ENCODE assay signal across 8 mouse cellular contexts in the genomic region with DNA sequence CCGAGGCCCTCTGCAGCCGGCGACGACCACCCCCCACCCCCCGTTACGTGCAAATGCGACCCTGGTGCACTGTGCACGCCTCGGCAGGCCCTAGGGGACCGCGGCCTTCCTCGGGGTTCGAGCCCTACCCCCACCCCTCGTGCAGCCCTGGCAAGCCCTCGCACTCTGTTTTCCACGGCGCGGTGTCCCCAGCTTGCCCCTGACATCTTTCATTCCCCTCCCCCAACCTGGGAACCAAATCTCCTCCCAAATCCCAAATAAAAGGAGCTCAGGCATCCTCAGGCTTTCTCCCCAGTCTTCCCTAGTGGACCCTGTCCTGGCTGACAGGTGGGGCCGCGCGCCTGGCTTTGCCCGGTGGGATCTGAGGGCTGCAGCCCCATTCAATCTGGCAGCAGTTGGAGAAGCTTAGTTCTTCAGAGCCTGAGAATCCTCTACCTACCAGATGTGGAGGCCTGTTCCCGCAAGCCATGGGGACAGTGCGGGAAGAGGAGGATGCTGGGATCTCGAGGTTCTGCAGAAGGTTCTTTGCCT. TPM values are rescaled to one million over a fixed set of nuclear protein-coding genes. Genes with fewer than 3 reads are reported as not detected.
A peak's percentile ranks its signal among the peaks of the same experiment; 100 is the strongest.
DNase-seq lines count a peak whose midpoint lies in the region; ATAC-seq and TF ChIP-seq lines count a peak whose summit lies in the region.

A gene (minus strand): TSS at position 478 of the 531 bp plus-strand sequence.

- H3K9me3 ChIP-seq in forebrain, embryonic 16.5 days (ENCODE audit: control insufficient read depth, low read length) = no peaks in the 10 kb centered on the region; the same call in 1 of the 2 replicates
- no peaks in the 10 kb centered on the region for H3K9me3 ChIP-seq in hindbrain, embryonic 14.5 days (ENCODE audit: control insufficient read depth, low read length)
- no peaks in the 10 kb centered on the region for H3K9me3 ChIP-seq in liver, embryonic 16.5 days (replicated peaks; ENCODE audit: control insufficient read depth, low read length)

- no peak for TF ChIP-seq POLR2A in liver, adult 2 months (IDR thresholded peaks at IDR 0.05; ENCODE audit: extremely low read depth, insufficient read depth, low read length)

- peak within 1 kb of the TSS; percentile 64 for H3K27ac ChIP-seq in liver, adult 2 months (replicated peaks; ENCODE audit: insufficient read depth, low read depth, low read length)
- H3K27ac ChIP-seq in forebrain, embryonic 16.5 days (ENCODE audit: low read length) = peak within 1 kb of the TSS; percentile 43
- H3K27ac ChIP-seq in hindbrain, embryonic 14.5 days = peak within 1 kb of the TSS; percentile 79
- peak within 1 kb of the TSS; percentile 30; the same call in 1 of the 2 replicates for H3K27ac ChIP-seq in liver, embryonic 16.5 days (ENCODE audit: low read length)

- peak within 1 kb of the TSS; percentile 87 for H3K4me2 ChIP-seq in forebrain, embryonic 16.5 days (ENCODE audit: low read length)
- H3K4me2 ChIP-seq in hindbrain, embryonic 14.5 days (replicated peaks) = peak within 1 kb of the TSS; percentile 71
- H3K4me2 ChIP-seq in liver, embryonic 16.5 days (ENCODE audit: low read depth, low read length) = peak within 1 kb of the TSS; percentile 94

- H3K36me3 ChIP-seq in liver, adult 2 months (ENCODE audit: control insufficient read depth, insufficient read depth, low read length) = no peaks in the 10 kb centered on the region
- peaks cover 13% of the 10 kb centered on the region for H3K36me3 ChIP-seq in forebrain, embryonic 16.5 days (ENCODE audit: control insufficient read depth, insufficient read depth)
- peaks cover 14% of the 10 kb centered on the region for H3K36me3 ChIP-seq in hindbrain, embryonic 14.5 days (replicated peaks; ENCODE audit: control insufficient read depth, insufficient read depth)
- no peaks in the 10 kb centered on the region for H3K36me3 ChIP-seq in liver, embryonic 16.5 days (ENCODE audit: control insufficient read depth, insufficient read depth)

- no peak for DNase-seq in liver, adult 2 months (ENCODE audit: extremely low read depth, low read depth, low spot score)
- no peak for DNase-seq in liver
- no peak for DNase-seq in adrenal gland, adult 2 months
- no peak for DNase-seq in hindbrain, embryonic 14.5 days (ENCODE audit: low spot score)
- DNase-seq in right cerebral cortex, adult 18-20 months = no peak
- DNase-seq in kidney, postnatal 10 days = no peak

- peak within 1 kb of the TSS; percentile 96 for H3K4me3 ChIP-seq in liver, adult 2 months (ENCODE audit: insufficient read depth, low read depth, low read length)
- peak within 1 kb of the TSS; percentile 51 for H3K4me3 ChIP-seq in forebrain, embryonic 16.5 days (replicated peaks; ENCODE audit: low read length)
- peak within 1 kb of the TSS; percentile 88 for H3K4me3 ChIP-seq in hindbrain, embryonic 14.5 days (replicated peaks; ENCODE audit: low read length)
- H3K4me3 ChIP-seq in liver, embryonic 16.5 days (ENCODE audit: low read depth, low read length) = peak within 1 kb of the TSS; percentile 69

- peaks cover 41% of the 10 kb centered on the region for H3K79me2 ChIP-seq in liver, adult 2 months (ENCODE audit: control insufficient read depth, insufficient read depth, low read length)

- peak; percentile 81 for ATAC-seq in forebrain, embryonic 16.5 days
- ATAC-seq in hindbrain, embryonic 14.5 days (ENCODE audit: low FRiP score) = peak; percentile 81
- no peak for ATAC-seq in liver, embryonic 16.5 days (ENCODE audit: low read depth)

- H3K27me3 ChIP-seq in liver, adult 2 months (ENCODE audit: control insufficient read depth, insufficient read depth, low read length) = no peaks in the 10 kb centered on the region
- no peaks in the 10 kb centered on the region for H3K27me3 ChIP-seq in forebrain, embryonic 16.5 days (replicated peaks; ENCODE audit: control insufficient read depth, insufficient read depth, low read length)
- H3K27me3 ChIP-seq in hindbrain, embryonic 14.5 days (ENCODE audit: control insufficient read depth, insufficient read depth, low read length) = no peaks in the 10 kb centered on the region
- H3K27me3 ChIP-seq in liver, embryonic 16.5 days (ENCODE audit: control insufficient read depth, insufficient read depth, low read depth, low read length) = no peaks in the 10 kb centered on the region

- WGBS in liver, adult 2 months = 2% methylated on average over 25 of the region's 25 CpGs
- WGBS in forebrain, embryonic 16.5 days = under 1% methylated on average over 25 of the region's 25 CpGs
- WGBS in hindbrain, embryonic 14.5 days = 1% methylated on average over 25 of the region's 25 CpGs
- WGBS in liver, embryonic 16.5 days (ENCODE audit: insufficient replicate concordance) = 2% methylated on average over 25 of the region's 25 CpGs

- H3K9ac ChIP-seq in liver, adult 2 months (ENCODE audit: low read depth, low read length) = peak within 1 kb of the TSS; percentile 94
- peak within 1 kb of the TSS; percentile 78 for H3K9ac ChIP-seq in forebrain, embryonic 16.5 days (replicated peaks; ENCODE audit: low read depth, low read length)
- peak within 1 kb of the TSS; percentile 92 for H3K9ac ChIP-seq in hindbrain, embryonic 14.5 days
- H3K9ac ChIP-seq in liver, embryonic 16.5 days (ENCODE audit: low read depth, low read length) = peak within 1 kb of the TSS; percentile 66

- H3K4me1 ChIP-seq in liver, adult 2 months (ENCODE audit: control insufficient read depth, insufficient read depth, low read length) = peaks cover 30% of the 10 kb centered on the region
- peaks cover 22% of the 10 kb centered on the region for H3K4me1 ChIP-seq in forebrain, embryonic 16.5 days (replicated peaks; ENCODE audit: control insufficient read depth, insufficient read depth, low read length)
- peaks cover 18% of the 10 kb centered on the region for H3K4me1 ChIP-seq in hindbrain, embryonic 14.5 days (replicated peaks; ENCODE audit: control insufficient read depth, insufficient read depth, low read length)
- H3K4me1 ChIP-seq in liver, embryonic 16.5 days (ENCODE audit: control insufficient read depth, low read depth, low read length) = peaks cover 27% of the 10 kb centered on the region

- TF ChIP-seq CTCF in liver, adult 2 months (IDR thresholded peaks at IDR 0.05; ENCODE audit: low read depth, low read length) = no peak

RNA-seq across cellular contexts. Expression of the gene that starts here (rescaled TPM):
- total RNA-seq in liver, adult 2 months (2014; rRNA removed) = 10.5 and 10.7 TPM in 2 replicates
- 22.2 and 40.0 TPM in 2 replicates for polyA plus RNA-seq in liver, adult 2 months (2012; rRNA removed)
- total RNA-seq in adrenal gland, adult 2 months (2021) = 10 to 100 TPM; 33.5 to 67.7 TPM
- 80.9 and 86.9 TPM in 2 replicates for polyA plus RNA-seq in adrenal gland, adult 2 months (2012; rRNA removed)
- polyA plus RNA-seq in forebrain, embryonic 16.5 days (2015; fragmentation: Nextera tagmentation; extraction: Ambion mirVana) = 44.1 and 47.8 TPM in 2 replicates
- polyA plus RNA-seq in hindbrain, embryonic 14.5 days (2014; fragmentation: Nextera tagmentation; extraction: Ambion mirVana) = 31.5 and 31.6 TPM in 2 replicates
- 22.7 and 25.9 TPM in 2 replicates for polyA plus RNA-seq in liver, embryonic 16.5 days (2015; fragmentation: Nextera tagmentation; extraction: Ambion mirVana)
